Mouse (Mus musculus) spleen, adult 2 months (tissue): Measurements from ENCODE around the gene Dstn.

Source experiments
- CTCF ChIP-seq: fragments of 200-500 bp; IDR thresholded peaks from 2 replicates; pipeline ENCODE4 v1.5.1; 2011; ENCODE audit warnings: mild to moderate bottlenecking, inconsistent platforms; ENCODE audit not compliant: insufficient read depth, insufficient read length, insufficient replicate concordance; ENCODE audit errors: extremely low read depth
- POLR2A ChIP-seq: fragments of 200-500 bp; IDR thresholded peaks from 2 replicates; pipeline ENCODE4 v1.6.1; 2011; ENCODE audit warnings: low read depth, low read length, inconsistent platforms

GRCm38 (mm10) chr2:143912199-143912598, 2.9 kb upstream of the Dstn start:
- no peak for TF ChIP-seq POLR2A
- TF ChIP-seq CTCF, result no peak
